Mouse (Mus musculus): ENCODE measurements around the gene Fez2. TPM values are rescaled to one million over a fixed set of nuclear protein-coding genes. Genes with fewer than 3 reads are reported as not detected.

The Fez2 gene
- total RNA-seq (2021): 10 to 100 TPM; 34.9 to 36.0 TPM
- long read RNA-seq, experiment 1, transcript Fez2-202 (9 exons, 2,041 nt): major isoform, 46 of 83 reads
- long read RNA-seq, experiment 1, transcript Fez2-201 (8 exons, 1,939 nt): minor isoform, 25 of 83 reads
- long read RNA-seq, experiment 1, partial matches to known transcripts: 1 of 83 reads
- long read RNA-seq, experiment 1, other reads (novel, unspliced or antisense): 9 of 83 reads
- long read RNA-seq, experiment 2, transcript Fez2-202 (9 exons, 2,041 nt): major isoform, 38 of 62 reads
- long read RNA-seq, experiment 2, transcript Fez2-201 (8 exons, 1,939 nt): minor isoform, 18 of 62 reads
- long read RNA-seq, experiment 2, partial matches to known transcripts: 1 of 62 reads
- long read RNA-seq, experiment 2, other reads (novel, unspliced or antisense): 5 of 62 reads

GRCm38 (mm10) chr17:78417381-78418281, at the start of gene Fez2:
Gene Fez2 (minus strand): TSS chr17:78418152.
- Histone ChIP-seq H3K27ac (peak within 1 kb of the TSS; percentile 94), H3K4me3 (peak within 1 kb of the TSS; percentile 96)
- TF ChIP-seq CTCF (IDR thresholded peaks at IDR 0.05): no peak
- intact Hi-C loops (cut with DNase I): no loop called here
- peak; percentile 89 to 92 for DNase-seq (ENCODE audit: extremely low spot score in 1 of 2, low spot score in 2 of 2)

- peak; percentile 45 for TF ChIP-seq CTCF (IDR thresholded peaks at IDR 0.05)
- Histone ChIP-seq H3K4me3 (no peak overlapping the region), H3K27ac (no peak overlapping the region)
- no peak for DNase-seq (ENCODE audit: extremely low spot score in 1 of 2, low spot score in 2 of 2)
- intact Hi-C loops (cut with DNase I): no loop called here
Measured at GRCm38 (mm10) chr17:78465500-78465899, 47.5 kb upstream of the Fez2 start.

- no peak for TF ChIP-seq CTCF (IDR thresholded peaks at IDR 0.05)
- intact Hi-C loops (cut with DNase I): no loop called here
- no peak for DNase-seq (ENCODE audit: extremely low spot score in 1 of 2, low spot score in 2 of 2)
- H3K27ac ChIP-seq: no peak overlapping the region
- no peak overlapping the region for H3K4me3 ChIP-seq
Measured at GRCm38 (mm10) chr17:78465071-78465470, 47.1 kb upstream of the Fez2 start.

- intact Hi-C loops (cut with DNase I): no loop called here
- H3K27ac ChIP-seq: no peak overlapping the region
- no peak; the same call in 1 of the 2 replicates for TF ChIP-seq CTCF (IDR thresholded peaks at IDR 0.05)
- H3K4me3 ChIP-seq: no peak overlapping the region
- DNase-seq (ENCODE audit: extremely low spot score in 1 of 2, low spot score in 2 of 2): no peak
Measured at GRCm38 (mm10) chr17:78460140-78460539, 42.2 kb upstream of the Fez2 start.

- H3K4me3 ChIP-seq: no peak overlapping the region
- no peak overlapping the region for H3K27ac ChIP-seq
- intact Hi-C loops (cut with DNase I): loop anchor here (5.0 kb wide), 2 partner anchors 147 to 258 kb away; no protein-coding TSS in a partner anchor
- TF ChIP-seq CTCF (IDR thresholded peaks at IDR 0.05): no peak
- no peak for DNase-seq (ENCODE audit: extremely low spot score in 1 of 2, low spot score in 2 of 2)
Measured at GRCm38 (mm10) chr17:78455556-78455955, 37.6 kb upstream of the Fez2 start.

- no peak overlapping the region for H3K4me3 ChIP-seq
- peak; percentile 84 for TF ChIP-seq CTCF (IDR thresholded peaks at IDR 0.05)
- peak; percentile 63 to 75 for DNase-seq (ENCODE audit: extremely low spot score in 1 of 2, low spot score in 2 of 2)
- intact Hi-C loops (cut with DNase I): loop anchor here (5.0 kb wide), 2 partner anchors 147 to 258 kb away; no protein-coding TSS in a partner anchor
- no peak overlapping the region for H3K27ac ChIP-seq
Measured at GRCm38 (mm10) chr17:78455114-78455513, 37.2 kb upstream of the Fez2 start.

GRCm38 (mm10) chr17:78454189-78454977, 36.4 kb upstream of the Fez2 start:
- DNase-seq (ENCODE audit: extremely low spot score in 1 of 2, low spot score in 2 of 2): peak; percentile 32 to 48
- intact Hi-C loops (cut with DNase I): no loop called here
- TF ChIP-seq CTCF (IDR thresholded peaks at IDR 0.05): no peak
- H3K4me3 ChIP-seq: peak overlapping the region; percentile 16
- H3K27ac ChIP-seq: no peak overlapping the region

GRCm38 (mm10) chr17:78453529-78453928, 35.6 kb upstream of the Fez2 start:
- intact Hi-C loops (cut with DNase I): no loop called here
- DNase-seq (ENCODE audit: extremely low spot score in 1 of 2, low spot score in 2 of 2): no peak

GRCm38 (mm10) chr17:78451886-78452285, 33.9 kb upstream of the Fez2 start:
- TF ChIP-seq CTCF (IDR thresholded peaks at IDR 0.05): no peak
- no peak for DNase-seq (ENCODE audit: extremely low spot score in 1 of 2, low spot score in 2 of 2)
- intact Hi-C loops (cut with DNase I): no loop called here

More at GRCm38 (mm10) chr17:78453529-78453928, 35.6 kb upstream of the Fez2 start:
- Histone ChIP-seq H3K27ac (no peak overlapping the region), H3K4me3 (no peak overlapping the region)
- no peak for TF ChIP-seq CTCF (IDR thresholded peaks at IDR 0.05)

GRCm38 (mm10) chr17:78451332-78451793, 33.4 kb upstream of the Fez2 start:
- H3K4me3 ChIP-seq: no peak overlapping the region
- no peak for DNase-seq (ENCODE audit: extremely low spot score in 1 of 2, low spot score in 2 of 2)
- no peak for TF ChIP-seq CTCF (IDR thresholded peaks at IDR 0.05)
- intact Hi-C loops (cut with DNase I): no loop called here
- no peak overlapping the region for H3K27ac ChIP-seq

More at GRCm38 (mm10) chr17:78451886-78452285, 33.9 kb upstream of the Fez2 start:
- Histone ChIP-seq H3K4me3 (no peak overlapping the region), H3K27ac (no peak overlapping the region)

GRCm38 (mm10) chr17:78449635-78450197, 31.8 kb upstream of the Fez2 start:
- intact Hi-C loops (cut with DNase I): no loop called here
- TF ChIP-seq CTCF (IDR thresholded peaks at IDR 0.05): no peak
- Histone ChIP-seq H3K4me3 (no peak overlapping the region), H3K27ac (no peak overlapping the region)
- no peak for DNase-seq (ENCODE audit: extremely low spot score in 1 of 2, low spot score in 2 of 2)

All from left cerebral cortex, adult 2 months (tissue).